Mouse (Mus musculus): ENCODE data around the gene Kcne2. TPM values are rescaled to one million over a fixed set of nuclear protein-coding genes. Genes with fewer than 3 reads are reported as not detected.

Kcne2 gene
- polyA plus RNA-seq, 1 experiment from 2014 or later, result not detected

DNA sequence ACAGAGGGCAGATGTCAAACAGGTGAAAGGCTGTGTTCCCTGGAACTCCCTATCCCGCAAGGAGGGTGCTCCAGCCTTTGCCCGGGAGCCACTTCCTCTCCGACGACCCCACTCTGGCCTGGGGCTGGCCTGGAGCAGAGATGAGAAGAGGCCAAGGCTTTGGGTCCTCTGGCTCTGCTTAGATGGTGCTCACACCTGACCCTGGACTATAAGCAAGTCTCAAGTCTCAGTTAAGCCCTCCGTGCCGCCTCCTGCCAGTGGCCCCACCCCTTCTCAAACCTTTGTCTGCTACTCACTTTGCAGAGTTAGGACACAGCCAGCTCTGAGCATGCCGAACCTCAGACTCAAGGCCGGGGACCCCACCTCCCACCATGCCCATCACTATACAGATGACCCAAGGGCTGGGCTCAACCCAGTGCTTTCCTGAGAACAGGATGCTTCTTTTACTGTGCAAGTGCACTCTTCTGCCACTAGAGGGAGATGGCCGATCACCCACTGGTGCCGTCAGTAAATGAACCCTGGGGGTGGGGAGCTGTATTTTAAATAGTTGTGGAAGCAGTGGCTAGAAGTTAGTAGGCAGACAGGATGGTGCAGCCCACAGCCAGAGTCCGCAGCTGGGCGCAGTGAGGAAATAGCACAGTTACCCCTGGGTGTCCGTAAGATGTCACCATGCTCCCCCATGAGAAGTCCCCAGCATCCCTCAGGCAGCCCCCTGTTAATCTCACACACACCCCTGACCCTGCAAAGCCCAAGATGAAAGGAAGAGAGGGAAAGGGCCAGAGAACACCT, 22.0 kb downstream of the Kcne2 start:
- H3K36me3 ChIP-seq, result peaks cover 27% of the 10 kb centered on the region
- H3K4me1 ChIP-seq, result peaks cover 8% of the 10 kb centered on the region; the same call in 1 of the 2 replicates
- H3K9ac ChIP-seq, result no peak overlapping the region
- peak; percentile 52 for ATAC-seq
- 44% methylated on average over 13 of the region's 13 CpGs for WGBS (ENCODE audit: insufficient replicate concordance)
- no peak overlapping the region for H3K27ac ChIP-seq
- no peak overlapping the region for H3K4me2 ChIP-seq
- no peaks in the 10 kb centered on the region for H3K27me3 ChIP-seq (replicated peaks)
- H3K9me3 ChIP-seq (replicated peaks), result no peaks in the 10 kb centered on the region
- H3K4me3 ChIP-seq, result no peak overlapping the region

DNA sequence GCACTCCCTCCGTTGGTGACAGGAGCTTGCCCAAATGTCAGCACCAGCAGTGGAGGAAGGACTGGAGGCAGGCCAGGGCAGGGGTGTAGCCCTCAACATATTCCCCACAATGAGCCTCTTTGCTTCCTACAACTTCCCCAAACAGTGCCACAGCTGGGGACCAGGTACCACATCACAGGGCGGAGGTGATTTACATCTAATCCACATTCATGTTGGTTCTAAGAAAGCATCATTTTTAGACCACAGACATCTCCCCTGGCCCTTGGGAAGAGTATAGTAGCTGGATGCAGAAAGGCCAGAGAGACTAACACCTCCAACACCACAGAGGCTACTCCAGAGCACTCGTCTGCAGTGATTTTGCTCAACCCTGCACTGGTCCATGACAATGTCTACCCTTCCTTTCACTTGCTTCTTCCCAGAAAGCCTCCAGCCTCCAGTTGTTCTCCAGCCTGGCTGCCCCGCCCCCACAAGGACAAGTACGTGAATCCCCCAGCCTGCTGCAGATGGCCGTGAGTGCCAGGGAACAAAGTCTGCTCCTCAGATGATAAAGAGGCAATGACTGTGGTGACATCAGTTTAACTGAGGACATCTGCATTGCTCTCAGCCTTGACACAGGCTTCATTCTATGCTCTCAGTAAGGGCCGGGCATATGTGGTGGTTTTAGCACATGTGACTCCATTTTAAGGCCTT, 24.0 kb downstream of the Kcne2 start:
- Histone ChIP-seq H3K27ac (no peak overlapping the region), H3K27me3 (replicated peaks) (no peaks in the 10 kb centered on the region), H3K9ac (no peak overlapping the region), H3K9me3 (replicated peaks) (no peaks in the 10 kb centered on the region), H3K4me1 (peaks cover 15% of the 10 kb centered on the region; the same call in 1 of the 2 replicates), H3K4me2 (no peak overlapping the region), H3K4me3 (no peak overlapping the region), H3K36me3 (peaks cover 19% of the 10 kb centered on the region)
- WGBS (ENCODE audit: insufficient replicate concordance), result 67% methylated on average over 7 of the region's 7 CpGs
- ATAC-seq, result no peak

DNA sequence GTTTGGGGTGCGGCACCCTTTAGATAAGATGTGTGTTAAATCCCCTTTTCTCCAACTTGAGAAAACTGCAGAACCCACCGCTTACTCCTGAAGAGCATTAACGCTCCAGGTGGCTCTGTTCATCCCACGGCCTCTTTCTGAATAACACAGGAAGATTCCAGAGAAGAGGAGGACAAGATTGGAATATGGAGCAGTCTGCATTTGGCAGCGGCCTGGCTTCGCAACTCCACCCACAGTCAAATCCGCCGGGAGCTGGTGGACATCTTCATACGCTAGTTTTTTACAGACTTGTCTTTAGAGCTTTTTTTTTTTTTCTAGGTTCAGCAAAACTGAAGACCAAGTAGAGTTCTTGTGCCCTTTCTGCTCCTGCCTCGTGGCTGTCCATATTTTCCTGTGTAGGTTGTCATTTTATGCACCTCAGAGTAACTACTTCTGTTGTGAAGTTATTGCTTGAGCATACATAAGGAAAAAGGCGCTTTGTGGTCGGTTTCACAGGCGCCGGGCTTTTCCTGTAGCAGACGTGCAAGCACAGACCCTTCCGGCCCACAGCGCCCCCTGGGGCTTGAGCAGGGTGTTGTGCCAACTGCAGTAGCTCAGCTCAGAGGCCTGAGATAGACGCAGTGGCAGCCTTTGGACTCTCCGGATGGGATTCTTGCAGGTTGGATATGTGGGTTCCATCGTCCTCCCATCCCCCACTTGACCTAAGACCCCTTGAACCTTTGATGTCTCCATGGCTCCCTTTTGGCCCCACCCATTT, 27.3 kb downstream of the Kcne2 start:
- H3K9me3 ChIP-seq (replicated peaks), result no peaks in the 10 kb centered on the region
- WGBS (ENCODE audit: insufficient replicate concordance), result 47% methylated on average over 20 of the region's 20 CpGs
- H3K27me3 ChIP-seq (replicated peaks), result peaks cover 8% of the 10 kb centered on the region; the same call in 1 of the 2 replicates
- ATAC-seq, result 0 out of 2 replicates have a peak, but pooled peaks have one; percentile 44
- H3K4me1 ChIP-seq, result peaks cover 11% of the 10 kb centered on the region; the same call in 1 of the 2 replicates
- no peak overlapping the region for H3K4me3 ChIP-seq
- H3K27ac ChIP-seq, result no peak overlapping the region
- peak overlapping the region; percentile 28; the same call in 1 of the 2 replicates for H3K4me2 ChIP-seq
- H3K36me3 ChIP-seq, result no peaks in the 10 kb centered on the region
- H3K9ac ChIP-seq, result no peak overlapping the region

DNA sequence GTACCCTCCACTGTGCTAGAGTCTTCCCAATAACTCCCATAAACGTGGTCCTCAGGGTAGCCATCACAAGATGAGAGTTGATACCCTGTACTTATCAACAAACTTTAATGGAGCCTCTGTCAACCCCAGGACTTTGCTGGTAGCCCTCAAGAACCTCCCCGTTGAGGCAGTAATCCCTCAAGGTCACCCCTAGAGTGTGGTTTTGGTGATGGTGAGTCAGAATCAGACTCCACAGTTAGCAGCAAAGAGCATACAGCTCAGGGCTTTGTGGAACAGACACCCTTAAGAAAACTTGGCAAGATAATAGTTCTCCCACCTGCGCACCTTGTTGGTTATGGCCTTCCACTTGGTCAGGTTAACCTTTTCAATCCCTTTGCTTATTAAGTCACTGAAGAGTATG, 28.2 kb downstream of the Kcne2 start:
- Histone ChIP-seq H3K27me3 (replicated peaks) (peaks cover 12% of the 10 kb centered on the region; the same call in 1 of the 2 replicates), H3K27ac (no peak overlapping the region), H3K36me3 (no peaks in the 10 kb centered on the region), H3K4me1 (peaks cover 9% of the 10 kb centered on the region; the same call in 1 of the 2 replicates), H3K4me3 (no peak overlapping the region), H3K9ac (no peak overlapping the region), H3K4me2 (no peak overlapping the region), H3K9me3 (replicated peaks) (no peaks in the 10 kb centered on the region)
- WGBS (ENCODE audit: insufficient replicate concordance), result 70% methylated on average over 3 of the region's 3 CpGs
- ATAC-seq, result no peak

DNA sequence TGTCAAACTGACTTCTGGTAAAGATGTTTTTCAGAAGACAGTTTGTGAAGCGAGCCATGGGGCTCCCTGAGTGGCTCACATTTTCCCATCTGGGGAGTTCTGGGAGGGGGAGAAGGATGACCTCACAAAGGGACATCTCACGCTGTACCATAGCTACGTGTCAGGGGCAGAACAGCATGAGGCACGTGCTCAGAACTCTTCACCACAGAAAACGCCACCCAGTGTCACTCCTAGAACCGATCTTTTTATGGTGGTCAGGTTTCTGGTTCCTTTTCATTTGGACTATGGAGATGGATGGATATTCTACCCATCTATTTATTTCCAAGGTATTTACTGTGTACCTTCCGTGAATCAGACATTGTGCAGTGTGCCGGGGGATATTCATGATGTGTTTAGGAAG, 29.2 kb downstream of the Kcne2 start, which contains the start of gene Fam243:
Gene Fam243, minus strand, starts transcription at position 101 of the 400 bp plus-strand sequence.
- H3K9ac ChIP-seq, result no peak within 1 kb of the TSS
- WGBS (ENCODE audit: insufficient replicate concordance), result 77% methylated on average over 8 of the region's 8 CpGs

DNA sequence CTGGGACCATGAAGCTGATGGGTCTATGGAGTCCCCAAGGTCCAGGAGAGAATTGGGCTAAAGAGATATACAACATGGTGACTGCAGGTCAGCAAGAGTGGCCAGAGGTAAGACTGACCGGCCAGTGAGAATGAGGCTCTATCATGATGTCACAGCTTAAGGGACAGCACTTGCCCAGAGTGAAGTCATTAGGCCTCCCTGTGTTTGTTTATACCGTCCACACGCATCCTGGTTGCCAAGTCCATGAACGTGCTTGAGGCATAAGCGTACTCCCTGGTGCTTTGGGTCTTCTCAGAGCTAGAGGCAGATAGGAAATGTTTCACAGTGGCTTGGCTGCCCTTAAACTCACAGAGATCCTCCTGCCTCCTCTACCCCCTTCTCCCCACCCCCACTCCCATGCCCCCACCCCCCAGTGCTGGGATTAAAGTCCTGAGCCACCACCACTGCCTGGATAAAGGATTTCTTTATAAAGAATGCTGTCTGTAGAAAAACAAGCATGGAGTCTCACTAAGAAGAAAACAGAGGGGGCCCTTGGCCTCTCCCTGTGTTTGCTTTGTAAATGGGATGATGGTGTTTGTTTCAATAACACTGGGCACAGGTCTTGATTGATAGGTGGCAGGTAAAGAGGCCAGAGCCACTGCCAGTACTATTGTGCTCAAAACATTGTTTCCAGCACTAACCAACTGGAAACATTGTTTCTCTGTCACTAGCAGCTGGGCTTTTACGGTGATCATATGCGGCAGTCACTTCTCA, 32.3 kb downstream of the Kcne2 start:
- no peak overlapping the region for H3K4me2 ChIP-seq
- H3K27ac ChIP-seq, result no peak overlapping the region
- peaks cover 4% of the 10 kb centered on the region; the same call in 1 of the 2 replicates for H3K4me1 ChIP-seq
- H3K4me3 ChIP-seq, result no peak overlapping the region
- H3K9ac ChIP-seq, result no peak overlapping the region
- no peaks in the 10 kb centered on the region for H3K36me3 ChIP-seq
- H3K9me3 ChIP-seq (replicated peaks), result no peaks in the 10 kb centered on the region
- ATAC-seq, result no peak
- 59% methylated on average over 7 of the region's 7 CpGs for WGBS (ENCODE audit: insufficient replicate concordance)
- peaks cover 30% of the 10 kb centered on the region for H3K27me3 ChIP-seq (replicated peaks)

More for the DNA sequence above, 29.2 kb downstream of the Kcne2 start, which contains the start of gene Fam243:
- Histone ChIP-seq H3K36me3 (no peaks in the 10 kb centered on the region), H3K4me2 (no peak within 1 kb of the TSS), H3K27ac (no peak within 1 kb of the TSS), H3K4me3 (no peak within 1 kb of the TSS), H3K4me1 (peaks cover 9% of the 10 kb centered on the region; the same call in 1 of the 2 replicates), H3K9me3 (replicated peaks) (no peaks in the 10 kb centered on the region), H3K27me3 (replicated peaks) (peaks cover 18% of the 10 kb centered on the region)
- no peak for ATAC-seq

DNA sequence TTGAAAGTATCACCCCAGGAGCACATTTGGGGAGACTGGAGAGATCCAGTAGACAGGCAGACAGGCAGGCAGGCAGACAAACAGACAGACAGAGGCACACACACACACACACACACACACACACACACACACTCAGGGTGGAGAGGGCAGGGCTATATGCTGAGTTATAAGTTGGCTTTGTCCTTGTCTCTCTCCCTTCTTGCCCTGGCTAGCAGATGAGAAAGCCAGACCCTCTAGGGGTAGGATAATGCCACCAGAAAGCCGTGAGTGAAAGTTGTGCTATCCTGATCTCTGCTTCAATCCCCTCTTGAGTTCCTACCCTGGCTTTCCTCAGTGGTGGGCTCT, 32.8 kb downstream of the Kcne2 start:
- Histone ChIP-seq H3K4me1 (no peaks in the 10 kb centered on the region), H3K4me3 (no peak overlapping the region), H3K27ac (no peak overlapping the region), H3K9me3 (replicated peaks) (no peaks in the 10 kb centered on the region), H3K4me2 (no peak overlapping the region), H3K27me3 (replicated peaks) (peaks cover 30% of the 10 kb centered on the region), H3K9ac (no peak overlapping the region), H3K36me3 (no peaks in the 10 kb centered on the region)
- WGBS (ENCODE audit: insufficient replicate concordance), result 55% methylated on average over 1 of the region's 1 CpGs
- no peak for ATAC-seq

DNA sequence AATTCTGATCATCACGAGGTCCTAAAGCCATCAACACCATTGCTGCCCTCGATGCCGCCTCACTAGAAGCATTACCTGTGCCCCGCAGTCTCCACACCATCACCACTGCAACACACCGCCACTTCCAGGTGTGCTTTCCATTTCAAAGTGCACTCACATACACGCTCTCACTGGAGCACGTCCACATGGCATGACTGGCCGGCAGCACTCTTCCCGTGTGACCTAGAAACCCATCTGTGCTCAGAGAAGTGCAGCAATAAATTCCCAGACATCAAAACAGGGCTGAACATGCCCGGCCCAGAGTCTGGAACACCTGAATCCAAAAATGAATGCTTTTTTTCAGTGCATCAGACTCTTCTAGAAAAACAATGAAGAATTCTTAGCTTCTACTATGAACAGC, 35.7 kb downstream of the Kcne2 start:
- Histone ChIP-seq H3K27ac (no peak overlapping the region), H3K27me3 (replicated peaks) (peaks cover 27% of the 10 kb centered on the region), H3K4me1 (peaks cover 3% of the 10 kb centered on the region; the same call in 1 of the 2 replicates), H3K4me3 (no peak overlapping the region), H3K36me3 (no peaks in the 10 kb centered on the region), H3K4me2 (no peak overlapping the region), H3K9me3 (replicated peaks) (no peaks in the 10 kb centered on the region), H3K9ac (no peak overlapping the region)
- 77% methylated on average over 10 of the region's 10 CpGs for WGBS (ENCODE audit: insufficient replicate concordance)
- ATAC-seq, result no peak

DNA sequence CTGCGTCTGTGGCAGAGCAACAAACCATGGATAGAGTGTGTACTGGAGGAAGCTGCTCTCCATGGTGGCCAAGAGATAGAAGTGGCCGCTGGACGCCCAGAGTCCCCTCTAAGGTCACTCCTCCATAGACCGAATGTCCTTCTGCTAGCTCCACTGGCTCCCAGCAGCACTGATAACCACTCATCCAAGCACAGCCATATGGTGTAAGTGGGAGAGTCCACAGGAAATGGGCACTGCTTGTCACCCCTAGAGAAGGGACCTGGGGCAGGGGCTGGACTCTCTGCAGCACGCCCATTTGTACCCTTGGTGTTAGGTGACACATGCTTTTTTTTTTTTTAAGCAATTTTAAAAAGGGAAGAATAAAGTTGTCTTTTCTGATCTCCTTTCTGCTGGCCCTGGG, 38.8 kb downstream of the Kcne2 start:
- peaks cover 17% of the 10 kb centered on the region for H3K27me3 ChIP-seq (replicated peaks)
- WGBS (ENCODE audit: insufficient replicate concordance), result 46% methylated on average over 5 of the region's 5 CpGs
- H3K9me3 ChIP-seq (replicated peaks), result no peaks in the 10 kb centered on the region
- H3K27ac ChIP-seq, result no peak overlapping the region
- 0 out of 2 replicates have a peak, but pooled peaks have one; percentile 32 for ATAC-seq
- H3K4me2 ChIP-seq, result no peak overlapping the region
- no peak overlapping the region for H3K9ac ChIP-seq
- H3K4me3 ChIP-seq, result no peak overlapping the region
- no peaks in the 10 kb centered on the region for H3K36me3 ChIP-seq
- H3K4me1 ChIP-seq, result peaks cover 3% of the 10 kb centered on the region; the same call in 1 of the 2 replicates

DNA sequence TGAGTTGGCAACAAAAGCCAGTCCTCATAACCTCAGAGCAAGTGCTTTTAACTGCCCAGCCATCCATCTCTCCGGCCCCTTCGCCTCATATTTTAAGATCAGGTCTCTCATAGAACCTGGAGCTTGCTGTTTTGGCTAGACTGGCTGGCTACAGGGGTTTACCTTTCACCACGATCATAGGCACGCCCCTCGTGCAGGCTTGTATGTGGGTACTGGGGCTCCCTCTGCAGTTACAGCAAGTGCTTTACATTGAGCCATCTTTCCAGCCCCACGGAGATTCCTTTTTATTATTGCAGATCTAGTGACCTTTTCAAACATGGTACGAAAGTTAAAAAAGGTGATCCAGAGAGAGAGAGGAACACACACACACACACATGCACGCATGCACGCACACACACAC, 42.4 kb downstream of the Kcne2 start:
- Histone ChIP-seq H3K4me3 (no peak overlapping the region), H3K9me3 (replicated peaks) (no peaks in the 10 kb centered on the region), H3K9ac (no peak overlapping the region), H3K4me1 (peaks cover 7% of the 10 kb centered on the region), H3K36me3 (no peaks in the 10 kb centered on the region), H3K4me2 (no peak overlapping the region), H3K27me3 (replicated peaks) (peaks cover 5% of the 10 kb centered on the region), H3K27ac (no peak overlapping the region)
- ATAC-seq, result no peak
- WGBS (ENCODE audit: insufficient replicate concordance), result 56% methylated on average over 9 of the region's 9 CpGs

DNA sequence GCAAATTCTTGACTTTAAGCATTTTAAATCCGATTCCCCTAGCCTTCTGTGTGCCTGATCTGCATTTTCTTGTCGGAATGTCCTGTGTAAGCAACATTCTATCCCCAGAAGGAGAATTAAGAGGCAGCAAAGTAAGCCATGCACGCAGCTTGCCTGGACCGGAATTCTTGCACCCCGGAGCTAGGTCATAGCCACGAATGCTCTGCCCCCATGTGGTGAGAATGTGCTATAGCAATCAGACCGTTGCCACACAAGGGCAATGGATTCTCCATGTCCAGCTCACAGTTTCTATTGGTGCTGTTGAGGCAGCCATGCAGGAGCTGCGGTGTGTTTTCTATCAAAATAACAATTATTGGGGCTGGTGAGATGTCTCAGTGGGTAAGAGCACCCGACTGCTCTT, 44.1 kb downstream of the Kcne2 start:
- WGBS (ENCODE audit: insufficient replicate concordance), result 7% methylated on average over 9 of the region's 9 CpGs
- no peak for ATAC-seq
- no peak overlapping the region for H3K4me2 ChIP-seq

More for the DNA sequence above, 44.1 kb downstream of the Kcne2 start:
- Histone ChIP-seq H3K9me3 (replicated peaks) (no peaks in the 10 kb centered on the region), H3K4me1 (peaks cover 20% of the 10 kb centered on the region), H3K27ac (no peak overlapping the region), H3K27me3 (replicated peaks) (peaks cover 5% of the 10 kb centered on the region), H3K9ac (no peak overlapping the region), H3K36me3 (no peaks in the 10 kb centered on the region), H3K4me3 (no peak overlapping the region)

All from liver, embryonic 12.5 days (tissue).